Mouse (Mus musculus) liver, adult 2 months (tissue): Measurements from ENCODE around the gene Ppp1r9a. TPM values are rescaled to one million over a fixed set of nuclear protein-coding genes. Genes with fewer than 3 reads are reported as not detected.

Experiments used
- DNase-seq: peaks from one replicate; pipeline ENCODE4 v3.0.0-alpha.2; 2011; ENCODE audit warnings: low read depth, low spot score; ENCODE audit errors: extremely low read depth
- H3K27ac ChIP-seq: fragments of 200-500 bp; replicated peaks from 2 replicates; pipeline ENCODE4 v1.5.1; 2012; ENCODE audit warnings: low read depth, mild to moderate bottlenecking, control low read depth, inconsistent platforms, low read length; ENCODE audit not compliant: insufficient read depth
- H3K27me3 ChIP-seq: fragments of 200-500 bp; 2 replicates; pipeline ENCODE4 v1.6.1; 2012; ENCODE audit warnings: mild to moderate bottlenecking, moderate library complexity, low read length, inconsistent platforms; ENCODE audit not compliant: control insufficient read depth, insufficient read depth
- H3K36me3 ChIP-seq: fragments of 200-500 bp; 2 replicates; pipeline ENCODE4 v1.6.1; 2012; ENCODE audit warnings: low read length, inconsistent platforms; ENCODE audit not compliant: control insufficient read depth, insufficient read depth
- H3K4me1 ChIP-seq: fragments of 200-500 bp; 2 replicates; pipeline ENCODE4 v1.6.1; 2011; ENCODE audit warnings: low read length; ENCODE audit not compliant: control insufficient read depth, insufficient read depth
- H3K4me3 ChIP-seq: fragments of 200-500 bp; 2 replicates; pipeline ENCODE4 v1.5.1; 2011; ENCODE audit warnings: low read depth, mild to moderate bottlenecking, control low read depth, low read length, moderate library complexity; ENCODE audit not compliant: insufficient read depth
- H3K79me2 ChIP-seq: fragments of 200-500 bp; 2 replicates; pipeline ENCODE4 v1.6.1; 2012; ENCODE audit warnings: inconsistent platforms, mild to moderate bottlenecking, low read length, moderate library complexity; ENCODE audit not compliant: control insufficient read depth, insufficient read depth
- H3K9ac ChIP-seq: fragments of 200-500 bp; 2 replicates; pipeline ENCODE4 v1.6.1; 2012; ENCODE audit warnings: low read depth, mild to moderate bottlenecking, control low read depth, inconsistent platforms, low read length
- CTCF ChIP-seq: fragments of 200-500 bp; IDR thresholded peaks from 2 replicates; pipeline ENCODE4 v1.5.1; 2011; ENCODE audit warnings: low read depth, low read length, control low read depth
- POLR2A ChIP-seq: fragments of 200-500 bp; IDR thresholded peaks from 2 replicates; pipeline ENCODE4 v1.6.1; 2011; ENCODE audit warnings: low read length, control low read depth; ENCODE audit not compliant: insufficient read depth; ENCODE audit errors: extremely low read depth
- WGBS: fragments of 180-500 bp; shearing (Covaris S2); methylation state at CpG from one replicate; pipeline ENCODE4 v1.1.7; 2018; 5-methylcytosine and 5-hydroxymethylcytosine counted together
- polyA plus RNA-seq: library from polyadenylated mRNA; depleted of rRNA; stranded (reverse); fragments of >200 nt; gene quantifications from 2 replicates; pipeline ENCODE4 v1.2.3, GENCODE M21; 2012
- total RNA-seq: library from RNA; depleted of rRNA; stranded (reverse); fragments of >200 nt; gene quantifications from 2 replicates; pipeline ENCODE4 v1.2.3, GENCODE M21; 2014

The Ppp1r9a gene
- total and polyA plus RNA-seq, 2 experiments = 0.75 to 3.0 TPM

DNA sequence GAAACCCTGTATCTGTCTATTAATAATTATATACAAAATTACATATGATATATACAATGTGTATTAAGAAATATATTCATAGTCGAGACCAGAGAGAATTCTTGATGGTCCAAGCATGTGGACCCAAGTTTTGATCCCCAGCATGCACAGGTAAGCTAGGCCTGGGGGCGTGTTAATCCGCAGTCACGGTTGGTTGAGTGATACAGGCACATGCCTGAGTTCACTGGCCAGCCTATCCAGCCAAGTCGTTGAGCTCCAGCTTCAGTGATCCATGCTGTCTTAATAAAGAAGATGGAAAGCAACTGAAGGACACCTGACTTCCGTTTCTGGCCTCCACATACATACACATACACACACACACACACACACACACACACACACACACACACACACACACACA lies 233.3 kb downstream of the Ppp1r9a start:
- Histone ChIP-seq H3K4me1 (no peaks in the 10 kb centered on the region), H3K36me3 (no peaks in the 10 kb centered on the region), H3K79me2 (no peaks in the 10 kb centered on the region), H3K9ac (no peak overlapping the region), H3K27ac (no peak overlapping the region), H3K4me3 (no peak overlapping the region), H3K27me3 (no peaks in the 10 kb centered on the region)
- WGBS = 88% methylated on average over 6 of the region's 6 CpGs
- no peak for TF ChIP-seq POLR2A
- DNase-seq = no peak

DNA sequence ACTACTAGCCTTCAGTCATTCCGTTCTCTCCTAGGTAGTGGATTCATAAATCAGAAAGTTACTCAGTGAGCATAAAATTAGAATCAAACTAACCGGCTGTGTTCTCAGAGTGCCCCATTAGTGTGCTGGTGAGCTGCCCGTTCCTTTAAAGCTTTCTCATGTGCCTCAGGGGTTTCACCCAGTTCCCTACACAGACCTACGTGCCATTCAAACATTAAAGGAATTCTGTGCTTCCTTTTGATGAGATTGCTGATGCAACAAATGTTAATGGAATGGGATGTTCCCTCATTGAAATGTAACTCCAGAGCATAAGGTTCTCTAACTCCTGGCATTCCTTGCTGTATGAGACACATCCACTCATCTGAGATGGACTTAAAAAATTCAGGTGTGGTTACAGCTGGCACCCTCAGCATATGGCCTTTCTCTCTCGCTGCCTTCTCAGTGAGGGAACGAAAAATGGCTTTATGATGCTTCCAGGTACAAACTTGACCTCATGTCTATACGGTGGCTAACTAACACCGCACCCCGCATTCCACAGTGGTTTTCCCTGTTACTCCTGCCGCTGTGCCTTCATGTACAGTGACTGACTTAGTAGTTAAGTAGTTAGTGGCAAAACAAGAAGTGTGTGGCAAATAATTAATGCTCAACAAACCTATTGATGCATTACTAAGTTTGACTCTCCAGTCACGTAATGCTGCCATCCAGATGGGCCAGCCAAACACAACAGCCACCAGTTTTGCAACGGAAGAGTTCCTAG lies 236.3 kb downstream of the Ppp1r9a start:
- no peaks in the 10 kb centered on the region for H3K36me3 ChIP-seq
- H3K27ac ChIP-seq = no peak overlapping the region
- no peak overlapping the region for H3K9ac ChIP-seq
- WGBS = 94% methylated on average over 12 of the region's 12 CpGs
- H3K4me1 ChIP-seq = no peaks in the 10 kb centered on the region
- no peak for DNase-seq
- H3K27me3 ChIP-seq = no peaks in the 10 kb centered on the region
- H3K79me2 ChIP-seq = no peaks in the 10 kb centered on the region
- no peak overlapping the region for H3K4me3 ChIP-seq
- TF ChIP-seq POLR2A (no peak), CTCF (no peak)

DNA sequence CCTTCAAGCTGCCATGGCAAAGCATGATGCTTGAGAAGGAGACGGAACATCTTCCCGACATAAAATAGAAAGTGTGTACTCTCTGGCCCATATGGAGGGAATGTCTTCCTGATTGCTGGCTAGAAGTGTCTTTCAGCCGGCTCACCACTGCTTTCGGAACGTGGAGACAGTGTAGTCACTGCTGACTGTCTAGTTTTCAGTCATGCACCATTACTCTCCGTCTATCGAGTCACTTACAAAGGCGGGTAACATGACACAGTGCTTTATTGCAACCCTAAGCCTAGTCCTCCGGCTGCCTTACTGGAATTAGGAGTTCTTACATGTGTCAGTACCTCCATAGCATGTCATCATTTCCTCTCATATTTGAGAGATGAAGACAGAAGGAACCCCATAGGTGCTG lies 236.9 kb downstream of the Ppp1r9a start:
- H3K4me1 ChIP-seq = no peaks in the 10 kb centered on the region
- 96% methylated on average over 9 of the region's 9 CpGs for WGBS
- no peak overlapping the region for H3K27ac ChIP-seq
- no peaks in the 10 kb centered on the region for H3K79me2 ChIP-seq
- H3K27me3 ChIP-seq = no peaks in the 10 kb centered on the region
- TF ChIP-seq CTCF (no peak), POLR2A (no peak)
- H3K4me3 ChIP-seq = no peak overlapping the region
- H3K36me3 ChIP-seq = no peaks in the 10 kb centered on the region
- no peak for DNase-seq
- no peak overlapping the region for H3K9ac ChIP-seq

DNA sequence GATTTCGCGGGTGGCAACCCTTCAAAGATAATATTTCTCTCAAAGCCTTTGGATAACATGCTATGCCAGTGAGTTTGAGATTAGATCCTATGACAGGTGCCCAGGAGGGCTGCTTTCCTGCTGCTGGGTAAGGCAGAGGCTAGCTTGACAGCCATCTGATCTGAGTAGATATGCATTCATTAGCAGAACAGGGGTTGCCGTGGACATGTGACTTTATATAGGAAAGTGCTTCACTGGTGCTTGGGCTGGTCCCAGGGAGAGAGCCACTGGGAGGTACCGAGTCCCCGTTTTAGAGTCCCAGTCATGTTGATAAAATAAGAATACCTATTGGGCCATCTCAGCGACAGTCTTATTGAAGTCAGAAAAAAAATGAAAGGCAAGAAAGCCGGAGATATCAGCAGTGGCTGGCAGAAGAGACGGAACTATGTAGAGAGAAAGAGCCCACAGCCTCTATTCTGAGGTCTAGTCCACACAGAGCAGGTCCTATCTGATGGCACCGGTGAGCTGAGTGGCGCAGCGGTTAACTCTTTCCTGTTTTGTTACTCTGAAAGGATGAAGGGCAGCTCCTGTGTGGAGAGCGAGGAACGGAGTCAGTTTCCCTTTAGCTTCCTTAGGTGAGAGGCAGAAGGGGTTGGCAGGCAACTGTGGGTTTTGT lies 244.9 kb downstream of the Ppp1r9a start:
- Histone ChIP-seq H3K27me3 (no peaks in the 10 kb centered on the region), H3K27ac (no peak overlapping the region), H3K79me2 (no peaks in the 10 kb centered on the region), H3K4me3 (no peak overlapping the region), H3K9ac (no peak overlapping the region), H3K4me1 (no peaks in the 10 kb centered on the region), H3K36me3 (no peaks in the 10 kb centered on the region)
- 84% methylated on average over 13 of the region's 13 CpGs for WGBS
- no peak for TF ChIP-seq CTCF
- TF ChIP-seq POLR2A = no peak
- no peak for DNase-seq

GRCm38 (mm10) chr6:5149941-5150340 lies 247.2 kb downstream of the Ppp1r9a start:
- DNase-seq = no peak
- 80% methylated on average over 2 of the region's 2 CpGs for WGBS
- no peak overlapping the region for H3K27ac ChIP-seq
- H3K36me3 ChIP-seq = no peaks in the 10 kb centered on the region
- no peaks in the 10 kb centered on the region for H3K27me3 ChIP-seq
- no peaks in the 10 kb centered on the region for H3K79me2 ChIP-seq
- TF ChIP-seq POLR2A = no peak
- no peak for TF ChIP-seq CTCF
- H3K9ac ChIP-seq = no peak overlapping the region
- H3K4me1 ChIP-seq = no peaks in the 10 kb centered on the region
- no peak overlapping the region for H3K4me3 ChIP-seq

- TF ChIP-seq CTCF (no peak), POLR2A (no peak)
- Histone ChIP-seq H3K27ac (no peak overlapping the region), H3K4me1 (no peaks in the 10 kb centered on the region), H3K4me3 (no peak overlapping the region), H3K9ac (no peak overlapping the region), H3K79me2 (no peaks in the 10 kb centered on the region), H3K27me3 (no peaks in the 10 kb centered on the region), H3K36me3 (no peaks in the 10 kb centered on the region)
- DNase-seq = no peak
- WGBS = 57% methylated on average over 4 of the region's 4 CpGs
These were observed 248.5 kb downstream of the Ppp1r9a start for GRCm38 (mm10) chr6:5151171-5151570.
